Mouse (Mus musculus): Measurements from ENCODE around the gene Olfr625-ps1. TPM values are rescaled to one million over a fixed set of nuclear protein-coding genes. Genes with fewer than 3 reads are reported as not detected.

Gene Olfr625-ps1
- not detected for total RNA-seq (2023)

GRCm38 (mm10) chr7:103682420-103682819, at the start of gene Olfr625-ps1:
Olfr625-ps1 (plus strand) TSS chr7:103682720.

GRCm38 (mm10) chr7:103642602-103643001, 39.9 kb upstream of the Olfr625-ps1 start, which contains the start of gene Olfr622:
Olfr622 (minus strand) TSS chr7:103642702.

GRCm38 (mm10) chr7:103663598-103663997, 18.9 kb upstream of the Olfr625-ps1 start, which contains the start of gene Olfr623:
Olfr623 (minus strand) TSS chr7:103663698.

GRCm38 (mm10) chr7:103671091-103671490, 11.4 kb upstream of the Olfr625-ps1 start, which contains the start of gene Olfr624:
Olfr624 (minus strand) TSS chr7:103671191.

DNA sequence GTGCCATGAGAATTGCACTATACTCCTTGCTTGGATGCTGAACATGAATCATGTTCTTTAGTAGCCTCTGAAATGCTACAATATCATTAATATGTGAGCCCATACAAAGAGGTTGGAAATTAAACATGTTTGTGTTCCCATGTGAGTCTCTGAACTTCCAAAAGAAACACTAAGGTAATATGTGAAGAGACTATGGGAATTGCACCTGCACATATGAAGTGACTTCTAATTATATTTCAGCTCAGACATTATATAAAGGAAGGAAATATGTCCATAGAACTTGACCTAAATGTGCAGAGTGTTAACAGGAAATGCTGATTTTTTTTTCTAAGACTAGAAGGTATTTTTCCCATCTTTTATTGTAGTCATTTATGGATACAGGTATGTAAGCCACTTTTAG, 31.9 kb downstream of the Olfr625-ps1 start, which contains the start of gene Olfr243:
Gene Olfr243, plus strand, starts transcription at position 301 of the 400 bp plus-strand sequence.

DNA sequence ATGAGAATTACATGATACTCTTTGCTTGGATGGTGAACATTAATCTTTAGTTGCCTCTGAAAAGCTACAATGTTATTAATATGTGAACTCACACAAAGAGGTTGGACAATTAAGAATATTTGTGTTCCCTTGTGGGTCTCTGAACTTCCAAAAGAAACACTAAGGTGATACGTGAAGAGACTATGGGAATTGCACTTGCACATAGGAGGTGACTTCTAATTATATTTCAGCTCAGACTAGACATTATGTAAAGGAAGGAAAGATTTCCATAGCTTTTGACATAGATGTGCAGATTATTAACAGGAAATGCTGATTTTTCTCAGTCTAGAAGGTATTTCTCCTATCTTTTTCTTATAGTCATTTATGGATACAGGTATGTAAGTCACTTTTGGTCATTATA, 47.6 kb downstream of the Olfr625-ps1 start, which contains the start of gene Olfr628:
Gene Olfr628, plus strand, starts transcription at position 301 of the 400 bp plus-strand sequence.

Other genes with a start within 250 kb of the Olfr625-ps1 start
- gene Olfr605, start 237.3 kb upstream of the Olfr625-ps1 start, total RNA-seq (2023) = not detected
- not detected for gene Olfr606, start 233.7 kb upstream of the Olfr625-ps1 start, total RNA-seq (2023)
- gene Olfr607, start 218.6 kb upstream of the Olfr625-ps1 start, total RNA-seq (2023) = not detected
- not detected for gene Olfr608, start 212.8 kb upstream of the Olfr625-ps1 start, total RNA-seq (2023)
- gene Olfr609, start 184.7 kb upstream of the Olfr625-ps1 start, total RNA-seq (2023) = not detected
- gene Olfr610, start 170.6 kb upstream of the Olfr625-ps1 start, total RNA-seq (2023) = not detected
- gene Olfr611, start 161.9 kb upstream of the Olfr625-ps1 start, total RNA-seq (2023) = not detected
- gene Olfr612, start 140.0 kb upstream of the Olfr625-ps1 start, total RNA-seq (2023) = not detected
- gene Olfr613, start 134.6 kb upstream of the Olfr625-ps1 start, total RNA-seq (2023) = not detected
- gene Olfr615, start 126.6 kb upstream of the Olfr625-ps1 start, total RNA-seq (2023) = not detected
- gene Olfr616, start 113.6 kb upstream of the Olfr625-ps1 start, total RNA-seq (2023) = not detected
- gene Olfr617, start 109.7 kb upstream of the Olfr625-ps1 start, total RNA-seq (2023) = not detected
- not detected for gene Olfr618, start 92.6 kb upstream of the Olfr625-ps1 start, total RNA-seq (2023)
- gene Olfr619, start 82.1 kb upstream of the Olfr625-ps1 start, total RNA-seq (2023) = not detected
- not detected for gene Olfr620, start 70.2 kb upstream of the Olfr625-ps1 start, total RNA-seq (2023)
- not detected for gene Olfr622, start 40.0 kb upstream of the Olfr625-ps1 start, total RNA-seq (2023)
- not detected for gene Olfr623, start 19.0 kb upstream of the Olfr625-ps1 start, total RNA-seq (2023)
- not detected for gene Olfr624, start 11.5 kb upstream of the Olfr625-ps1 start, total RNA-seq (2023)
- not detected for gene Olfr243, start 32.0 kb downstream of the Olfr625-ps1 start, total RNA-seq (2023)
- not detected for gene Olfr628, start 47.7 kb downstream of the Olfr625-ps1 start, total RNA-seq (2023)
- gene Olfr629, start 62.2 kb downstream of the Olfr625-ps1 start, total RNA-seq (2023) = not detected
- gene Olfr630, start 74.6 kb downstream of the Olfr625-ps1 start, total RNA-seq (2023) = not detected
- gene Olfr69, start 88.9 kb downstream of the Olfr625-ps1 start, total RNA-seq (2023) = not detected
- not detected for gene Olfr68, start 97.0 kb downstream of the Olfr625-ps1 start, total RNA-seq (2023)
- not detected for gene Olfr67, start 109.1 kb downstream of the Olfr625-ps1 start, total RNA-seq (2023)
- 10 to 100 TPM in 1 of 2 experiments, 1 to 10 TPM in 1; 1.7 to 18.8 TPM for gene Hbb-bt, start 131.3 kb downstream of the Olfr625-ps1 start, total RNA-seq (2023)
- gene Hbb-bs, start 145.4 kb downstream of the Olfr625-ps1 start, total RNA-seq (2023) = 100 to 1,000 TPM in 1 of 2 experiments, 10 to 100 TPM in 1; 19.6 to 139 TPM
- gene Hbb-bh2, start 157.8 kb downstream of the Olfr625-ps1 start, total RNA-seq (2023) = not detected
- not detected for gene Hbb-bh1, start 160.4 kb downstream of the Olfr625-ps1 start, total RNA-seq (2023)
- not detected for gene Hbb-y, start 170.5 kb downstream of the Olfr625-ps1 start, total RNA-seq (2023)
- gene Olfr66, start 203.5 kb downstream of the Olfr625-ps1 start, total RNA-seq (2023) = not detected
- not detected for gene Olfr64, start 211.8 kb downstream of the Olfr625-ps1 start, total RNA-seq (2023)
- not detected for gene Olfr65, start 220.8 kb downstream of the Olfr625-ps1 start, total RNA-seq (2023)
- not detected for gene Olfr631, start 246.1 kb downstream of the Olfr625-ps1 start, total RNA-seq (2023)

Measured in monocyte, adult 59 days (primary cell).